Mouse (Mus musculus) spleen, adult 2 months (tissue): ENCODE data around the gene Slc17a6. TPM values are rescaled to one million over a fixed set of nuclear protein-coding genes. Genes with fewer than 3 reads are reported as not detected.
"Not testable (repeated sequence)": the region's sequence is repeated elsewhere in the genome, so short reads cannot be mapped to it uniquely, and the experiment has no call there.

Source experiments
- DNase-seq, 2 experiments: peaks; one replicate each; pipeline versions ENCODE4 v3.0.0 to v3.0.0-alpha.2; 2012 to 2021; ENCODE audit warnings: low spot score in 2 of 2, low read depth in 1 of 2
- H3K27ac ChIP-seq: fragments of 200-500 bp; 2 replicates; pipeline ENCODE4 v1.5.1; 2012; ENCODE audit warnings: low read length, inconsistent platforms; ENCODE audit not compliant: insufficient read depth
- H3K27me3 ChIP-seq: fragments of 200-500 bp; 2 replicates; pipeline ENCODE4 v1.6.1; 2012; ENCODE audit warnings: mild to moderate bottlenecking, moderate library complexity, low read length, inconsistent platforms; ENCODE audit not compliant: control insufficient read depth, insufficient read depth
- H3K36me3 ChIP-seq: fragments of 200-500 bp; 2 replicates; pipeline ENCODE4 v1.6.1; 2012; ENCODE audit warnings: mild to moderate bottlenecking, low read length, inconsistent platforms; ENCODE audit not compliant: control insufficient read depth, insufficient read depth
- H3K4me1 ChIP-seq: fragments of 200-500 bp; 2 replicates; pipeline ENCODE4 v1.6.1; 2011; ENCODE audit warnings: inconsistent platforms; ENCODE audit not compliant: control insufficient read depth, insufficient read depth, insufficient read length
- H3K4me3 ChIP-seq: fragments of 200-500 bp; 2 replicates; pipeline ENCODE4 v1.5.1; 2011; ENCODE audit warnings: mild to moderate bottlenecking, inconsistent platforms; ENCODE audit not compliant: insufficient read depth, insufficient read length; ENCODE audit errors: extremely low read depth
- CTCF ChIP-seq: fragments of 200-500 bp; IDR thresholded peaks from 2 replicates; pipeline ENCODE4 v1.5.1; 2011; ENCODE audit warnings: mild to moderate bottlenecking, inconsistent platforms; ENCODE audit not compliant: insufficient read depth, insufficient read length, insufficient replicate concordance; ENCODE audit errors: extremely low read depth
- POLR2A ChIP-seq: fragments of 200-500 bp; IDR thresholded peaks from 2 replicates; pipeline ENCODE4 v1.6.1; 2011; ENCODE audit warnings: low read depth, low read length, inconsistent platforms
- WGBS: fragments of 180-500 bp; shearing (Covaris S2); methylation state at CpG from one replicate; pipeline ENCODE4 v1.1.7; 2018; 5-methylcytosine and 5-hydroxymethylcytosine counted together
- polyA plus RNA-seq: library from polyadenylated mRNA; depleted of rRNA; stranded (reverse); fragments of >200 nt; gene quantifications from 2 replicates; pipeline ENCODE4 v1.2.3, GENCODE M21; 2012; rRNA removed

The Slc17a6 gene
- polyA plus RNA-seq, 1 experiment = not detected

DNA sequence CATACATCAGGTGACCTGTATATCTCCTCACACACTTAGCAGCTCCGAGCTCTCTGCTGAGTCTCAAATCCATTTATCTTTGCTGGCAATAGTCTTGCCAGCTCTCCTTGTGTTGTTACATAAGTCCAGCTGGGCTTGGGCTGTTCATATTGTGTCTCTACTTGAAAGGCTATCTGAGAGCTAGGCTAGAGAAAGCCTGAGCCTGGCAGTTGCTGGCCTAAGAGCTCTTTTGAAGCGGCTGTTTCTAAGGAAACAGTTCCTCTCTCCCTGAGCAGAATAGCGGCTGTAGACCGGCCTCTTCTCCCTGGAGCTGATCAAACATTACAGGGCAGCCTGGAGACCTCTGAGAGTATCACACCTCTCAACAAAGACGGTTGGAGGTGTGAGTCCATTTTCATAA lies 40.6 kb downstream of the Slc17a6 start:
- TF ChIP-seq POLR2A (no peak), CTCF (no peak)
- H3K4me3 ChIP-seq = no peak overlapping the region
- no peaks in the 10 kb centered on the region for H3K36me3 ChIP-seq
- H3K27me3 ChIP-seq = no peaks in the 10 kb centered on the region
- DNase-seq = no peak
- no peaks in the 10 kb centered on the region for H3K4me1 ChIP-seq
- 45% methylated on average over 5 of the region's 5 CpGs for WGBS
- no peak overlapping the region for H3K27ac ChIP-seq

DNA sequence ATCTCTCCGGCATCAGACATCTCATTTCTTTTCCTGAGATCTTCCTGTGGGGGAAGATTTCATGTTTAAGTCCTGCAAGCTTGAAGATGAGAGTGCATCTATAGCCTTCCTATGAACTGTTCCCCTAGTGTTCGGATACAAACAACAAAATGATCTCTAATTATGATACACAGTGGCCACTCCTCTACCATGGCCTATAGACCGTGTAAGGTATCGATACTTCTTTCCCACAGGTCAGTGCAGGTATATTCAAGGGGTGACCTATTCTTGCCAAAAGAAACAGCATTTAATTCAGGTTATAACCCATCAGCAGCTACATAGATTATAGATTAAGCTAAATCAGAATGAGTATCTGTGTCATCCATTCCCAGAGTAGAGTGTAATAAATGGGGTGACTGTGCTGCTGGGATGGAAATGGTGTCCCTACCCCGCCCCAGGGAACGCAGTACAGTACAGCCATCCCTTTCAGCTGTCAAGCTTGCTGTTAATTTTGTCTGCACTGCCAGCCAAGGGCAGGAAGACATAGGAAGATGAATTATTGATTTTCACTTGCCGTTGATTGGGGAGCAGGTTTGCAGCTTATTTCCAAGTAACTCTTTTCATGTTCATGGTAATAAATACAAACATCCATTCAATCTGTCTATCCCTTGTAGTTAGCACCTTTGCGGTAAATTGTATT lies 71.9 kb downstream of the Slc17a6 start:
- Histone ChIP-seq H3K27ac (no peak overlapping the region), H3K27me3 (no peaks in the 10 kb centered on the region), H3K4me3 (no peak overlapping the region), H3K36me3 (no peaks in the 10 kb centered on the region), H3K4me1 (no peaks in the 10 kb centered on the region)
- WGBS = 84% methylated on average over 8 of the region's 8 CpGs
- no peak for TF ChIP-seq CTCF
- no peak for TF ChIP-seq POLR2A
- DNase-seq = no peak

DNA sequence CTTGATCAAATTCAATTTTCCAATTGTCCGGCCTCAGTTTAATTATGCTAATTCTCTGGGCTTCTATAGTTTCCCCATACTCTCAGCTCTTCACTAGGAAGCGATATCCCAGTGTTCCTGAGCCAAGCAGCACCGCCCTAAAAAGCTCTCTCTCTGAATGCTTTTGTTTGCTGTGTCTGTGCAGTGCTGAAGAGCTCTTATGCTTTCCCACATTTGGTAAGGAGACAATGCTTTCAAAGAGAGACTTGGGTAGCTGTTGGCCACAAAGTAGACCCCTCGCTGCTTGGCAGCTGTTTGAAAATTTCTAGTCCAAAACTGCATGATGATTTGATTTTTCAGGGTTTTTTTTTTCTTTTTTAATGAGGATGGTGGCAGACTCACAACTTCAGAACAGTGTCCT lies 72.6 kb downstream of the Slc17a6 start:
- TF ChIP-seq POLR2A = no peak
- TF ChIP-seq CTCF = no peak
- no peaks in the 10 kb centered on the region for H3K27me3 ChIP-seq
- no peak for DNase-seq
- no peak overlapping the region for H3K27ac ChIP-seq
- H3K4me1 ChIP-seq = no peaks in the 10 kb centered on the region
- WGBS = 76% methylated on average over 4 of the region's 4 CpGs
- no peaks in the 10 kb centered on the region for H3K36me3 ChIP-seq
- H3K4me3 ChIP-seq = no peak overlapping the region

DNA sequence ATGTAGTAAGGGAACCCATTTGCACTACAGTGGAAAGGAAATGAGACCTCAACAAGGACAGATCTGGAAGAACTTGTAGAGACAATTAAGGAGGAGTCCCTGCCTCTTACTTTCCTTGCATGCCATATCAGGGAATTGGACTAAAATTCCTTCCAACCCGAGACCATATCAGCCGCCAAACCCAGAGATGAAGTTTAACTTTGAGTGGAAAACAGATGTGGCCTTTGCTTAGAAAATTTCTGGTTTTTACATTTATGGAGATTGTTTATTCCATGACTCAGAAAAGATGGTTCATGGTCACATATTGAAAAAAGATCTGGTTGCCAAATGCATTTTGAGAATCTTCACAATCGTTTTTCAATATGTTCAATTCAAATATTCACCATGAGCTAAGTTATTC lies 87.7 kb downstream of the Slc17a6 start:
- no peak for DNase-seq
- 81% methylated on average over 3 of the region's 3 CpGs for WGBS
- no peaks in the 10 kb centered on the region for H3K27me3 ChIP-seq
- no peak overlapping the region for H3K27ac ChIP-seq
- no peak overlapping the region for H3K4me3 ChIP-seq
- TF ChIP-seq CTCF (no peak), POLR2A (no peak)
- no peaks in the 10 kb centered on the region for H3K4me1 ChIP-seq
- H3K36me3 ChIP-seq = no peaks in the 10 kb centered on the region

DNA sequence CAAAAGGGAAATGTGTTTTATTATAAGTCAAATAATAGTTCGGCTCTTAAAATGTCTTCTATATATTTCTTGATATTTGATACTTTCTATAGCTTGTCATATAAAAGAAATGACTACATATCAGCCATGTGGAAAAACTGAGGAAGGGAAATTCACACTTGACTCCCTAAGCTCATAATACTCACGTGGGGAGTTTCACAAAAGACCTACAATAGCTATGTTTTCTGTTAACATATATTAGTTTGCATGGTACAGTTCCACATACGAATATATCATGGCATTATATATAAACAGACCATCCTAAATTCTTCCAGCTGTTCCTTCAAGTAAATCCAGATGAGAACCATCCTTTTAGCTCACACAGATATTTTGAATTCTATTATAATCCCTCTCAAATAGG lies 88.5 kb downstream of the Slc17a6 start:
- not testable (repeated sequence) for H3K27me3 ChIP-seq, H3K27ac ChIP-seq, H3K4me1 ChIP-seq, H3K4me3 ChIP-seq, DNase-seq, H3K36me3 ChIP-seq
- WGBS = 75% methylated on average over 3 of the region's 3 CpGs

DNA sequence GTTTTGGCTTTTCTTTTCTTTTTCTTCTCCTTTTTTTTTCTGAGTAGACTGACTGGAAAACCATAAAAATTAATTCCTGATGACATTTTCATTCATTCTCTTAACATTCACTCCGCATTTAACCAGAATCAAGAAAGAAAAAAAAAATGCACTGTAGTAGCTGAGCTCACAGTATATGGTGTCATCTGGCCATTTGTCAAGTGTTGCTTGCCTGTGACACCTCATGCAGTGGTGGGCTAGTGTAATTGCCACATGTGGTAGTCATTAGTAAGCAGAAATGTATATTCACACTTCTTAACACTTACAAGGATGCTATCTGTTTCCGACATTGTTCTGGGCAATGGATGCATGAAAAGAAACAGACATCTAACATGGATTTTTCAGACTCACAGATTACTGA lies 94.0 kb downstream of the Slc17a6 start:
- H3K4me3 ChIP-seq = no peak overlapping the region
- no peak for DNase-seq
- H3K36me3 ChIP-seq = no peaks in the 10 kb centered on the region
- 89% methylated on average over 2 of the region's 2 CpGs for WGBS
- no peaks in the 10 kb centered on the region for H3K27me3 ChIP-seq
- H3K4me1 ChIP-seq = no peaks in the 10 kb centered on the region
- TF ChIP-seq CTCF (no peak), POLR2A (no peak)
- H3K27ac ChIP-seq = no peak overlapping the region

Other genes starting within 250 kb of the Slc17a6 start
- 0.06 and 0.13 TPM in 2 replicates for gene Ano5, start 111.0 kb upstream of the Slc17a6 start, polyA plus RNA-seq
- 0.69 and 0.87 TPM in 2 replicates for gene Gas2, start 240.0 kb downstream of the Slc17a6 start, polyA plus RNA-seq
- gene Fancf, start 240.3 kb downstream of the Slc17a6 start, polyA plus RNA-seq = 6.3 and 14.3 TPM in 2 replicates